16 mouse cellular contexts compared by ENCODE assay signal in genomic region chr10:3440722-3441471, GRCm38 (mm10).
DNase-seq lines count a peak whose midpoint lies in the region; ATAC-seq lines count a peak whose summit lies in the region.
"Had no signal": no experiment of that assay in that cellular context is flagged by ENCODE, and none has a peak within 500 bp of the region (broad histone marks: within the 10 kb centered on the region; RNA-seq: fewer than 3 reads in every experiment).

No protein-coding gene starts in this region.

- no peaks in the 10 kb centered on the region for H3K9me3 ChIP-seq in hindbrain, embryonic 13.5 days
- H3K9me3 ChIP-seq in hindbrain, embryonic 10.5 days: 0 out of 2 replicates have a peak, but pooled peaks cover 4% of the 10 kb centered on the region
- H3K9me3 ChIP-seq: heart, embryonic 15.5 days; limb, embryonic 13.5 days; midbrain, embryonic 12.5 days had no signal

- no peak for DNase-seq in hindbrain, embryonic 10.5 days (ENCODE audit: low spot score)
- peak; percentile 19 for DNase-seq in right cerebral cortex, adult 18-20 months
- no peak for DNase-seq in right cerebral cortex, postnatal 14 days
- peak; percentile 84 for DNase-seq in cerebellum, adult 9-11 months
- peak; percentile 12 for DNase-seq in right cerebral cortex, postnatal 36 days (ENCODE audit: low spot score in 2 of 2)
- DNase-seq in thymus, postnatal 25 days: no peak
- no peak for DNase-seq in MN1 (ENCODE audit: low spot score)
- DNase-seq: adrenal gland, postnatal 25 days; liver, postnatal 0 days; lung, postnatal 4 days; thymus, adult 2 months had no signal

- H3K27me3 ChIP-seq in hindbrain, embryonic 13.5 days: no peaks in the 10 kb centered on the region
- no peaks in the 10 kb centered on the region for H3K27me3 ChIP-seq in hindbrain, embryonic 10.5 days (ENCODE audit: insufficient read depth, poor library complexity, severe bottlenecking)
- H3K27me3 ChIP-seq: heart, embryonic 15.5 days; limb, embryonic 13.5 days; midbrain, embryonic 12.5 days had no signal

- peak; percentile 52; the same call in 1 of the 2 replicates for ATAC-seq in hindbrain, embryonic 13.5 days (ENCODE audit: low FRiP score)
- ATAC-seq: inflammation-experienced regulatory T-cells, adult 6 months; liver, postnatal 0 days had no signal

- no peaks in the 10 kb centered on the region for H3K4me1 ChIP-seq in hindbrain, embryonic 13.5 days (replicated peaks)
- H3K4me1 ChIP-seq in hindbrain, embryonic 10.5 days (replicated peaks): no peaks in the 10 kb centered on the region
- H3K4me1 ChIP-seq: heart, embryonic 15.5 days; limb, embryonic 13.5 days; midbrain, embryonic 12.5 days had no signal

- H3K4me2 ChIP-seq in hindbrain, embryonic 13.5 days: no peak overlapping the region
- H3K4me2 ChIP-seq: heart, embryonic 15.5 days; limb, embryonic 13.5 days; midbrain, embryonic 12.5 days had no signal

- H3K9ac ChIP-seq in hindbrain, embryonic 13.5 days: no peak overlapping the region
- H3K9ac ChIP-seq: heart, embryonic 15.5 days; limb, embryonic 13.5 days; liver, postnatal 0 days; midbrain, embryonic 12.5 days had no signal

- H3K36me3 ChIP-seq in hindbrain, embryonic 13.5 days: 0 out of 2 replicates have a peak, but pooled peaks cover 5% of the 10 kb centered on the region
- H3K36me3 ChIP-seq in hindbrain, embryonic 10.5 days: no peaks in the 10 kb centered on the region
- H3K36me3 ChIP-seq: limb, embryonic 13.5 days; midbrain, embryonic 12.5 days had no signal

- no peak overlapping the region for H3K27ac ChIP-seq in hindbrain, embryonic 13.5 days
- no peak overlapping the region for H3K27ac ChIP-seq in hindbrain, embryonic 10.5 days
- H3K27ac ChIP-seq: heart, embryonic 15.5 days; limb, embryonic 13.5 days; midbrain, embryonic 12.5 days had no signal

- 65% methylated on average over 2 of the region's 2 CpGs for WGBS in hindbrain, embryonic 13.5 days
- WGBS in hindbrain, embryonic 10.5 days: 71% methylated on average over 2 of the region's 2 CpGs

- H3K4me3 ChIP-seq in hindbrain, embryonic 13.5 days: no peak overlapping the region
- H3K4me3 ChIP-seq in hindbrain, embryonic 10.5 days: no peak overlapping the region
- H3K4me3 ChIP-seq: heart, embryonic 15.5 days; limb, embryonic 13.5 days; midbrain, embryonic 12.5 days had no signal

Comparison
In these comparisons a context has a peak if more than half of its experiments do, and no peak if none do; other contexts are left out.
1. DNase-seq: peak in right cerebral cortex, adult 18-20 months (single experiment), cerebellum, adult 9-11 months (single experiment) and right cerebral cortex, postnatal 36 days (2 of 2); none in hindbrain, embryonic 10.5 days (single experiment), right cerebral cortex, postnatal 14 days (single experiment), thymus, postnatal 25 days (single experiment) and MN1 (single experiment).